Mouse (Mus musculus): ENCODE data around the gene Hist1h1a.

The Hist1h1a gene

DNA sequence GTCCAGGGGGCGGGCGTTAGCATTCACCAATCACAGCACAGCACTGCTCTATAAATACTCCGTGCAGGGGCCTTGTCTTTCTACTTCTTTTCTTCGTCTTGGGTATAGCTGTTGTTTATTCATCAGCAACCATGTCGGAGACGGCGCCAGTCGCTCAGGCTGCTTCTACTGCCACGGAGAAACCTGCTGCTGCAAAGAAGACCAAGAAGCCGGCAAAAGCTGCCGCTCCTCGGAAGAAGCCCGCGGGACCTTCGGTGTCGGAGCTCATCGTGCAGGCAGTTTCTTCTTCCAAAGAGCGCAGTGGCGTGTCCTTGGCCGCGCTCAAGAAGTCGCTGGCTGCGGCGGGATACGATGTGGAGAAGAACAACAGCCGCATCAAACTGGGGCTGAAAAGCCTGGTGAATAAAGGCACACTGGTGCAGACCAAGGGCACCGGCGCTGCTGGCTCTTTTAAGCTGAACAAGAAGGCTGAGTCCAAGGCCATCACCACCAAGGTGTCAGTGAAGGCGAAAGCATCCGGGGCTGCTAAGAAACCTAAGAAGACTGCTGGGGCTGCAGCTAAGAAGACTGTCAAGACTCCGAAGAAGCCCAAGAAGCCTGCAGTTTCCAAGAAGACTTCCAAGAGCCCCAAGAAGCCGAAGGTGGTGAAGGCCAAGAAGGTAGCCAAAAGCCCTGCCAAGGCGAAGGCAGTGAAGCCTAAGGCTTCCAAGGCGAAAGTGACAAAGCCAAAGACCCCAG lies at the start of gene Hist1h1a:
TSS of gene Hist1h1a (plus strand) at position 81 of the 738 bp plus-strand sequence.
- DNase-seq (ENCODE audit: low spot score in 2 of 2): peak; percentile 89 to 92

DNA sequence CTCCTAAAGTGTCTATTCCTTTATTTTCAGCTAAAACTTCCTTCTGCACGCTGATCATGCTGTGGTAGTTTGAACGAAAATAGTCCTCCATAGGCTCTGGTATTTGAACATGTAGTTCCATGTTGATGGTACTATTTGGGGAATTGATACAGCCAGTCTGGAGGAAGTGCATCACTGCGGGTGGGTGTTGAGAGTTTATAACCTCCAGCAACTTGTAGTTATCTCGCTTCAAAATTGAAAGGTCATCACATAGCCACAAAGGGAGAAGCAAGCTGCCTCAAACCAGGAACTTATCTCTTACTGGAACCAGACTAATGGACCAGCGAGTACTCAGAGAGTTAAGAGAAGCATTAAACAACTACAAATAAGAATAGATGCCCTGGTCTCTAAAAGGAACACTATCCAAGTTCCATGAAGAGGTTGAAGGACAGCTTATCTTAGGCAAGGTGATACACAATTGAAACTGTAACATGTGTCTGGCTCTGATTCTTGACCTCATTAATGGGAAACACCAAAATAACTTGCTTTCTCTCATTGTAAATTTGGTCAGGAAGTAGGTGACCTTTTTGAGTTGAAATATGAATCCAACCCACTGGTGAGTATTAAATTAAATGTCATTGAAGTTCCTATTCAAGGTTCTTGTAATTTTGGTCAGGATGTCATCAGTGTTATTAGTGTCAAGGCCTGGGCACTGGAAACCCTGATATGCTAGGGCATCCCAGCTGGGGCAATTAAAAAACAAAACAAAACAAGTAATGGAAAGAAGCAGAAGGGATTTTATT lies 47.0 kb upstream of the Hist1h1a start:
- DNase-seq (ENCODE audit: low spot score in 2 of 2): no peak

- peak in 1 of 2 experiments; percentile 2 for DNase-seq (ENCODE audit: low spot score in 2 of 2)
Observed at GRCm38 (mm10) chr13:23717176-23717575, 46.3 kb upstream of the Hist1h1a start.

GRCm38 (mm10) chr13:23717593-23718245 lies 45.7 kb upstream of the Hist1h1a start:
- DNase-seq (ENCODE audit: low spot score in 2 of 2): peak in 1 of 2 experiments; percentile 1

GRCm38 (mm10) chr13:23724239-23724638 lies 39.2 kb upstream of the Hist1h1a start:
- DNase-seq (ENCODE audit: low spot score in 2 of 2): peak in 1 of 2 experiments; percentile 1

DNA sequence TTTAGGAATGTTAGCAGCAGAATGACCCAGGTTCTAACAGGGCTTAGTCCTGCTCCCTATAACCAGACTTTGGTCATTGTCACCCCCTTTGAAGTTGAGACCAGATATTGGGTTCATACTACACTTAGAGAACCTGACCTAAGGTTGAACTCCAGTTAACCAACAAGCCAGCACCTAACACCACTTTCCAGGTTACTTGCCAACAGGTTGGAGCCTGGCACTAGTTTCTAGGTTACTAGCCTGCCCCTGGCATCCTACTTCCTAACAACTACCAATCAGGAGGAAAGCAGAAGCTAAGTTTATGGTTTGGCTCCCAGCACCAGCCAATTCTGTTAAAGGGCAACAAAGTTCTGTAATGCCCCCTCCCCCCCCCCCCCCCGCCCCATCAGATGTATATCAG lies 38.3 kb upstream of the Hist1h1a start:
- DNase-seq (ENCODE audit: low spot score in 2 of 2): no peak

DNA sequence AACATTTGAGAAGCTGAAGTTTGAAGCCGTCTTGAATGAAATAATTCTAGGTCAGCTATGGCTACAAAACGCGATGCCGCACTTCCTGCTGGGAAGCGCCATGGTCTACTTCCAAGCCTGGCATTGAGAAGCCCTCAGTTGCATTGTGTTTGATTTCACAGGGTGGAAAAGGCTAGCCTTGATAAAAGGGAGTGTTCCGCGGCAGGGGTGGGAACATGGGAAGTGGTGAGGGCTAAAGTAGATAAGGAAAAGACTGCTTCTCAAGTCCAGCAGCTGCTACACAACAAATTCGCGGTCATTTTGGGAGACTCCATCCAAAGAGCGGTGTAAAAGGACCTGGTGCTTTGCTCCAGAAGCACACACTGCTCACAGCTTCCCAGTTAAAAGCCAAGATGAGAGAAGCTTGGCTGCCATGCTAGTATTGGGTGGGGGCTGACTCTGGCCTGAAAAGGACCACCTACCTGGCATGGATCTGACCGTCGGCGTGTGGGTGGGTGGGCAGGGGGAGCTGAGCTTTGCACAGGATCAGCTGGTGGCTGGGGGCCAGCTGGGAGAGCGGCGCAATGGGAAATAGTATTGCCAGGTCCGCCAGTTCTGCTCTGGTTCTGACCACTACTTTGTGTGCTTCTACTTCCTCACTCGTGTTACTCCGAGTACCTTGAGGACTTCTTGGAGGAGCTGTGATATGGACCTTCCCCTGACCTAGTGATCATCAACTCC lies 34.8 kb upstream of the Hist1h1a start:
- DNase-seq (ENCODE audit: low spot score in 2 of 2): peak in 1 of 2 experiments; percentile 3

GRCm38 (mm10) chr13:23729192-23729525 lies 34.3 kb upstream of the Hist1h1a start:
- peak; percentile 34 to 36 for DNase-seq (ENCODE audit: low spot score in 2 of 2)

GRCm38 (mm10) chr13:23729706-23730105 lies 33.8 kb upstream of the Hist1h1a start:
- peak in 1 of 2 experiments; percentile 3 for DNase-seq (ENCODE audit: low spot score in 2 of 2)

DNA sequence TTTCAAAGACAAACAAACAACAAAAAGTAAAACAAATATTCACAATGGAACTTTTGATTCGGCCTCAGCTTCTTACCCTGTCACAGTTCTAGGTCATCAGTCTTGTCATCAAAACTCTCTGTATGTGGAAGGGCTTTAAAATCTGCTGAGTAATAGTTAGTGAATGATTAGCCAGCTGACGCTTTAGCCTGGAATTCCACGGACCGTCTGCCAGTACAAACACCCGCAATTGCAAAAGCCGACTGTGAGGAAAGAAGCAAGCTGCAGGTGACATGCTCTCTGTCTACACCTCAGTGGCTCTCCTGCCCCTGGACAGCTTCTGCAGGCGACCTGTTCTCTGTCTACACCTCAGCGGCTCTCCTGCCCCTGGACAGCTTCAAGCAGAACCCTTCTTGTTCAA lies 33.0 kb upstream of the Hist1h1a start:
- no peak for DNase-seq (ENCODE audit: low spot score in 2 of 2)

- no peak for DNase-seq (ENCODE audit: low spot score in 2 of 2)
Observed at GRCm38 (mm10) chr13:23732156-23732804, 31.2 kb upstream of the Hist1h1a start.

DNA sequence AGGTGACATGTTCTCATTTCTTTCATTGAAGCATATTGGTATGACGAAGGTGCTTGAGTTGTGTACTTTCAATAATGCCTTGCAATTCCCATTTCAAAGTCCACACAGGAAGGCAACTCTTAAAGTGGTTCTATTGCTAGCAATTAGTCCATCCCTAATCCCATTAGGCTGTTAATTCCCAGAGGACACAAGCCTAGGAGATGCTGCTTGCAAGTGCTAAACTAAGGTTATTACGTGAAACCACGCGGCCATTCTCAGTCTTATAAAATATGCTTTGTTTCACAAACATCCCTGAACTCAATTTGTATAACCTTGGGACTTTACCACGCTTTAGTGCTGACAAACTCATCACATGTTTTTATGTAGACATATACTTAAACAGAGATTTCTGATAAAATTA lies 26.4 kb upstream of the Hist1h1a start:
- no peak for DNase-seq (ENCODE audit: low spot score in 2 of 2)

- peak in 1 of 2 experiments; percentile 47 for DNase-seq (ENCODE audit: low spot score in 2 of 2)
Observed at GRCm38 (mm10) chr13:23738041-23738440, 25.4 kb upstream of the Hist1h1a start.

DNA sequence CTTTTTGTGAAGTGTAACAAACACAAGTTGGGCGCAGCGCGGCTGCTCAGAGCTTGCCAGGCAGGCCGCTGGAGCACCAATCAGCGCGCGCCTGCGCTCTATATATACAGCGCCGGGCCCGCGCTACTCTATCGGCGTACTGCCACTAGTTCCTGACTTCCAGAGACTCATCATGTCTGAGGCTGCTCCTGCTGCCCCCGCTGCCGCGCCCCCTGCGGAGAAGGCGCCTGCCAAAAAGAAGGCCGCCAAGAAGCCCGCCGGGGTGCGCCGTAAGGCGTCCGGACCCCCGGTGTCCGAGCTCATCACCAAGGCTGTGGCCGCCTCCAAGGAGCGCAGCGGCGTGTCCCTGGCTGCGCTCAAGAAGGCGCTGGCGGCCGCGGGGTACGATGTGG lies 24.8 kb upstream of the Hist1h1a start, which contains the start of gene Hist1h1c:
TSS of gene Hist1h1c (plus strand) at position 132 of the 392 bp plus-strand sequence.
- peak; percentile 95 to 97 for DNase-seq (ENCODE audit: low spot score in 2 of 2)

GRCm38 (mm10) chr13:23739069-23739921 lies 24.2 kb upstream of the Hist1h1a start:
- peak; percentile 87 to 90 for DNase-seq (ENCODE audit: low spot score in 2 of 2)

DNA sequence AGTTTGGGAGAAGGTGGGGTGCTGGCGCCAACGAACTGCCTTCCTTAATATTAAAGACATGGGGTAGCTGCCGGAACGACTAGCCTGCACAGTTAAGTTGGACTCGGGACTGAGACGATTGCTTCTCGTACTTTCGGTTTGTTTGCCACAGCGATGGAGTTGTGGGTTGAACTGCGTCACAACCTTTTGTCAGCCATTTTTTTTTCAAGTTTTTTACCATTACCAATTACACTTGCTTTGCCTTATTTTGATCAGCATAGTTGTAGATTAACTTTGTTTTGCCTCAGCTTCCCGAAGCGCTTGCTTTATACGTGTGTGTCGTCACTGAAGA lies 23.6 kb upstream of the Hist1h1a start:
- no peak for DNase-seq (ENCODE audit: low spot score in 2 of 2)

DNA sequence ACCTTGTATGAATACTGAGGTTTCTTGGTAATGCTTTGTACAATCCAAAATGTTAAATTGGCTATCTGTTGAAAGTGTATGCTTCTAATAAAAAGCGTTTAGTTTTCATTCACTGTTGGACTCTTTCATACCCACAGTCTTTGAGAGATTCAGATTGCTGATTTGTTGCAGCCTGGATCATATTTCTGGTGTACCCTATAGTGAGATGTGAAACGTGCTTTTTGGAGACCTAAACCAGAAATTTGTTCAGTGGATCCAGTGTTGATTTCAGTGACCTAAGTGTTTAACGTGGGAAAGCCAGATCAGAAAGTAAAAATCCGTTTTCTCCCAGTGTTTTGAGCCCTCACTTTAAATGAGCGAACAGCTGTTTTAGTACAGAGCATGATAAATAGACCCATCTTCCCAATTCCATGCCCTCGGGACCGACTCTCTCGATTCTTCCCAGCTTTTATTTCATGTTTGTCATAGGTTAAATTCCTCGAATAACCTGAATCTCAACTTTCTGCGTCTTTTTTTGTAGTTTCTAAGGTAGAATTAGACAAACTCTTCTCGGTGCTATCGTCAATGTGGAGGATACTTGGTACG lies 23.1 kb upstream of the Hist1h1a start:
- no peak for DNase-seq (ENCODE audit: low spot score in 2 of 2)

GRCm38 (mm10) chr13:23740910-23741309 lies 22.6 kb upstream of the Hist1h1a start:
- DNase-seq (ENCODE audit: low spot score in 2 of 2): no peak

- no peak for DNase-seq (ENCODE audit: low spot score in 2 of 2)
Observed at GRCm38 (mm10) chr13:23742007-23742406, 21.5 kb upstream of the Hist1h1a start.

DNA sequence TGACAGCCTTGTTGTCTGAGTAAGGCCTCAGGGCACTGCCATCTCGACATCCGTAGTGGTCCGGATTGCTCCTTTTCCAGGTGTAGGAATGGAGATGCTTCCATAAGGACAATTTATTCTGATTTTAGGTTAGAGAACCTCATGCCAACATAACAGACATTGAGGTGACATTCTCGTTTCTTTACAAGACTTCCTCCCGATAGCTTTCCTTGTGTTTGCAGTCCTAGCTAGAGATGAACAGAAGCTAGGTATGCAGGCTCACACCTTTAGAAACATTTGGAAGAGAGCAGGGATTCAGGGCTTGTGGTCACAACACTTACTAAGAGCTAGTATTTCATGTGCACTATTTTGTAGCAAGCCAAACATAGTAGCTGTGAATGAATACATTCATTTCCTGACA lies 20.3 kb upstream of the Hist1h1a start:
- no peak for DNase-seq (ENCODE audit: low spot score in 2 of 2)

Data from thymus, postnatal 10 days (tissue).